Mouse (Mus musculus) spleen, adult 2 months (tissue): ENCODE measurements at regions not wholly inside any gene's neighbourhood (a gene's known extent, or its start where the extent isn't known, plus 50 kb on each side); places are given as distances from the start of the nearest gene placed in this dataset.

Experiments
- CTCF ChIP-seq: fragments of 200-500 bp; IDR thresholded peaks from 2 replicates; pipeline ENCODE4 v1.5.1; 2011; ENCODE audit warnings: mild to moderate bottlenecking, inconsistent platforms; ENCODE audit not compliant: insufficient read depth, insufficient read length, insufficient replicate concordance; ENCODE audit errors: extremely low read depth
- POLR2A ChIP-seq: fragments of 200-500 bp; IDR thresholded peaks from 2 replicates; pipeline ENCODE4 v1.6.1; 2011; ENCODE audit warnings: low read depth, low read length, inconsistent platforms

DNA sequence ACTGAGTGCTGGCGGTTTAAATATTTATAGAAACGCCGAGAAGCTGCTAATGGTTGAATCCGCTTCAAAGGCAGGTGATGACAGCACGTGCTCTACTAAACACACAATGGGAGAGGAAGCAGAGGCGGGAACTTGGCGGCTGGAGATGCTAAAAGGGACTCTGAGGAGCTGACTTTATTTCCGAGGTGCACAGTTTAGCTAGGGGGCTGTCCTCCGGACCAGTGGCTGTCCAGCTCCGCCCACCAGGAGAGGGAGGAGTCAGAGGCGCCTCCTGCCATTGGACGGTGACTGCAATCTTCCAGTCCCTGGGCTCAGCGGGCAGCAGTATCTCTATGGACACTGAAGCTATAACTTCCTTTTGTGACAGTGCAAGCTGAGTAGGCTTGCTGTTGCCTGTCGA is 400.4 kb downstream of the Ajap1 start:
- no peak for TF ChIP-seq POLR2A
- no peak for TF ChIP-seq CTCF
